Mouse (Mus musculus) hindbrain, postnatal 0 days (tissue): Measurements from ENCODE around the gene Pard6b. TPM values are rescaled to one million over a fixed set of nuclear protein-coding genes. Genes with fewer than 3 reads are reported as not detected.

ENCODE experiments used
- ATAC-seq: fragments of 200-750 bp; cut with Nextera tagmentation; 2 replicates; pipeline ENCODE4 v1.8.0; 2017; ENCODE audit warnings: mild to moderate bottlenecking, moderate TSS enrichment, moderate library complexity
- DNase-seq: peaks from one replicate; pipeline ENCODE4 v3.0.0-alpha.2; 2015; ENCODE audit warnings: low spot score
- H3K27ac ChIP-seq: fragments of 300-500 bp; sonication (generic); 2 replicates; pipeline ENCODE4 v1.5.1; 2014; ENCODE audit warnings: mild to moderate bottlenecking
- H3K27me3 ChIP-seq: fragments of 300-500 bp; sonication (generic); 2 replicates; pipeline ENCODE4 v1.6.1; 2014; ENCODE audit warnings: low read length, mixed read lengths; ENCODE audit not compliant: insufficient read depth
- H3K36me3 ChIP-seq: fragments of 300-500 bp; sonication (generic); 2 replicates; pipeline ENCODE4 v1.6.1; 2014; ENCODE audit warnings: low read length, mixed read lengths; ENCODE audit not compliant: insufficient read depth
- H3K4me1 ChIP-seq: fragments of 300-500 bp; sonication (generic); 2 replicates; pipeline ENCODE4 v1.6.1; 2014; ENCODE audit warnings: antibody characterized with exemption, low read length, mixed read lengths; ENCODE audit not compliant: insufficient read depth
- H3K4me2 ChIP-seq: fragments of 300-500 bp; sonication (generic); 2 replicates; pipeline ENCODE4 v1.6.1; 2014; ENCODE audit warnings: low read depth, mild to moderate bottlenecking, low read length, moderate library complexity, mixed read lengths
- H3K4me3 ChIP-seq: fragments of 300-500 bp; sonication (generic); 2 replicates; pipeline ENCODE4 v1.5.1; 2014; ENCODE audit warnings: low read length
- H3K9ac ChIP-seq: fragments of 300-500 bp; sonication (generic); replicated peaks from 2 replicates; pipeline ENCODE4 v1.6.1; 2014; ENCODE audit warnings: mild to moderate bottlenecking, low read length, moderate library complexity, mixed read lengths
- H3K9me3 ChIP-seq: fragments of 300-500 bp; sonication (generic); 2 replicates; pipeline ENCODE4 v1.6.1; 2016; ENCODE audit warnings: low read length, mixed read lengths
- CTCF ChIP-seq: IDR thresholded peaks from 2 replicates; pipeline ENCODE4 v1.5.1; 2016; ENCODE audit warnings: antibody characterized with exemption, control low read depth, low read depth
- WGBS: fragments of 180-500 bp; shearing (Covaris S2); extraction: QIAGEN DNeasy Blood & Tissue Kit; methylation state at CpG from one replicate; pipeline ENCODE4 v1.1.7; 2014; 5-methylcytosine and 5-hydroxymethylcytosine counted together
- microRNA-seq, 2 experiments: library from miRNA; unstranded; fragments of <30 nt; microRNA quantifications; one replicate each; pipeline ENCODE4; 2016
- polyA plus RNA-seq: library from polyadenylated mRNA; unstranded; fragments of >200 nt; fragmentation: Nextera tagmentation; extraction: Ambion mirVana; gene quantifications from 2 replicates; pipeline ENCODE4 v1.2.1, GENCODE M21; 2015
- total RNA-seq: library from RNA; depleted of rRNA; stranded (reverse); fragments of >200 nt; gene quantifications from 2 replicates; pipeline ENCODE4 v1.2.3, GENCODE M21; 2014; rRNA removed

The Pard6b gene
- total and polyA plus RNA-seq, 2 experiments from 2014 or later, result 4.5 to 5.1 TPM

DNA sequence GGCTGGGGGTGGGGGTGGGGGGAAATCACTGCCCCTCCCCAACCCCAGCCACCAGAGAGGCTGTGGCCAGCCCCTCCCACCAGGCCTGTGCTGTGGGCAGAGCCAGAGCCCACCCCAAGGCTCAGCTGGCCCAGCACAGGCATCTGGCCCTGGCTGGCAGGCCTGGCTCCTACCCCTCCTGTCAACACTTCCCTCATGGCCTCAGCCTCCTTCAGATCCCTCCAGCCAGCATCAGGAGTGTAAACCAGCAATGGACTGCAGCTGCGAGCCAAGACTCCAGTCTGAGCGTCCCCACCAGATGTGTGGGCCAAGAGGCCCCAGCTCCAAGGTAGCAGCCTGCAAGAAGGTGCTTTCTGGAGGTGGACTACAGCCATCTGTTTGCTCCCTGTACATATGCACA, 64.6 kb downstream of the Pard6b start:
- H3K36me3 ChIP-seq, result no peaks in the 10 kb centered on the region
- ATAC-seq (no peak), DNase-seq (no peak)
- H3K4me3 ChIP-seq, result no peak overlapping the region
- H3K9ac ChIP-seq, result no peak overlapping the region
- H3K27me3 ChIP-seq, result no peaks in the 10 kb centered on the region
- H3K4me2 ChIP-seq, result no peak overlapping the region
- H3K4me1 ChIP-seq, result 0 out of 2 replicates have a peak, but pooled peaks cover 6% of the 10 kb centered on the region
- 74% methylated on average over 2 of the region's 2 CpGs for WGBS
- H3K27ac ChIP-seq, result no peak overlapping the region
- no peak for TF ChIP-seq CTCF
- H3K9me3 ChIP-seq, result no peaks in the 10 kb centered on the region

DNA sequence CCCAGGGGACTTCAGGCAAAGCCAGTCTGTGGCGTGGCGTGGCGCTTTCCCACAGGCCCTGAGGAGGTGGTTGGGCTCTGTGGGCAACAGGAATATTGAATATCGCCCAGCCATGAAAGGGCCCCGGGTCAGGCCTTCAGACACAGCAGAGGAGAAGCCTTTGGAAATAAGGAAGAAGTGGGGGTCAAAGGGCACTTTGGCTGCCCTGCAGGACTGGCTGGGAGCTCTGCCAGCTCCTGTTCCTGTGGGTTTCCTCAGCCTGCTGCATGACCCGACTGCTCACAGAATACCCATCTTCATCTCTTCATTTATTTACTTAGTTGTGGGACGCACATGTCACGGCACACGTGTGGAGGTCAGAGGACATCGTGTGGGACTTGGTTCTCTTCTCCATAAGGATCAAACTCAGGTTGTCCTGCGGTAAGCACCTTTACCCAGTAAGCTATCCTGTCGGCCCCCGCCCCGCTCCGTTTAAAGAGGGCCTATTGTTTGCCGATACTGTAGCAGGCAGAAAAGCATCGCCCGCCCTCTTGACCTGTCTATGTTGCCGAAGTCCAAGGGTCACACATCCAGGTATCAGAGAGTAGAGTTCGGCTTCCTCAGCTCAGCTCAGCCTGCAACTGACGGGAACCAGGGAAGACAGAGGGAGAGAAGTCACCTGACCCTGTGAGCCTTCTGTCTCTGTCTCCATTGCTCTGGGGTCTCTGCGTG, 67.1 kb downstream of the Pard6b start:
- ATAC-seq (no peak), DNase-seq (no peak)
- Histone ChIP-seq H3K4me2 (no peak overlapping the region), H3K27me3 (no peaks in the 10 kb centered on the region), H3K4me1 (0 out of 2 replicates have a peak, but pooled peaks cover 6% of the 10 kb centered on the region), H3K9ac (no peak overlapping the region), H3K4me3 (no peak overlapping the region), H3K27ac (no peak overlapping the region), H3K9me3 (no peaks in the 10 kb centered on the region), H3K36me3 (no peaks in the 10 kb centered on the region)
- WGBS, result 62% methylated on average over 22 of the region's 22 CpGs
- TF ChIP-seq CTCF, result no peak

GRCm38 (mm10) chr2:168149241-168149640, 68.4 kb downstream of the Pard6b start:
- TF ChIP-seq CTCF, result no peak
- Histone ChIP-seq H3K27me3 (no peaks in the 10 kb centered on the region), H3K27ac (no peak overlapping the region), H3K9me3 (no peaks in the 10 kb centered on the region), H3K9ac (no peak overlapping the region), H3K4me2 (no peak overlapping the region), H3K4me3 (no peak overlapping the region), H3K4me1 (0 out of 2 replicates have a peak, but pooled peaks cover 4% of the 10 kb centered on the region), H3K36me3 (no peaks in the 10 kb centered on the region)
- 91% methylated on average over 8 of the region's 8 CpGs for WGBS
- ATAC-seq (no peak), DNase-seq (no peak)

Small RNA genes lying within 50 kb of the gene (microRNA-seq; reads per million reads assigned to microRNA genes)
- gene Gm24327, result 0 reads per million in 2 experiments

Other genes starting within 250 kb of the Pard6b start
- gene Ptpn1, start 148.9 kb upstream of the Pard6b start, total RNA-seq, result 35.7 and 39.2 TPM in 2 replicates
- 60.0 and 60.1 TPM in 2 replicates for gene Ptpn1, start 148.9 kb upstream of the Pard6b start, polyA plus RNA-seq
- 0.25 and 1.0 TPM in 2 replicates for gene Ripor3, start 70.4 kb upstream of the Pard6b start, total RNA-seq
- gene Ripor3, start 70.4 kb upstream of the Pard6b start, polyA plus RNA-seq, result 0.45 TPM in 2 replicates
- gene Adnp, start 126.1 kb downstream of the Pard6b start, total RNA-seq, result 37.5 and 47.1 TPM in 2 replicates
- gene Adnp, start 126.1 kb downstream of the Pard6b start, polyA plus RNA-seq, result 11.1 and 14.1 TPM in 2 replicates
- gene Gm20716, start 149.4 kb downstream of the Pard6b start, total RNA-seq, result 11.7 and 15.7 TPM in 2 replicates
- gene Gm20716, start 149.4 kb downstream of the Pard6b start, polyA plus RNA-seq, result 14.3 and 14.4 TPM in 2 replicates
- gene Dpm1, start 149.6 kb downstream of the Pard6b start, total RNA-seq, result 82.9 and 200 TPM in 2 replicates
- 99.2 and 104 TPM in 2 replicates for gene Dpm1, start 149.6 kb downstream of the Pard6b start, polyA plus RNA-seq
- gene Mocs3, start 149.6 kb downstream of the Pard6b start, total RNA-seq, result 24.9 and 27.0 TPM in 2 replicates
- 7.8 and 8.2 TPM in 2 replicates for gene Mocs3, start 149.6 kb downstream of the Pard6b start, polyA plus RNA-seq
- 0.32 and 0.89 TPM in 2 replicates for gene Kcng1, start 200.7 kb downstream of the Pard6b start, total RNA-seq
- gene Kcng1, start 200.7 kb downstream of the Pard6b start, polyA plus RNA-seq, result 1.1 TPM in 2 replicates